Mouse (Mus musculus): ENCODE measurements at regions not wholly inside any gene's neighbourhood (a gene's known extent, or its start where the extent isn't known, plus 50 kb on each side); places are given as distances from the start of the nearest gene placed in this dataset.
A peak's percentile ranks its signal among the peaks of the same experiment; 100 is the strongest.

DNA sequence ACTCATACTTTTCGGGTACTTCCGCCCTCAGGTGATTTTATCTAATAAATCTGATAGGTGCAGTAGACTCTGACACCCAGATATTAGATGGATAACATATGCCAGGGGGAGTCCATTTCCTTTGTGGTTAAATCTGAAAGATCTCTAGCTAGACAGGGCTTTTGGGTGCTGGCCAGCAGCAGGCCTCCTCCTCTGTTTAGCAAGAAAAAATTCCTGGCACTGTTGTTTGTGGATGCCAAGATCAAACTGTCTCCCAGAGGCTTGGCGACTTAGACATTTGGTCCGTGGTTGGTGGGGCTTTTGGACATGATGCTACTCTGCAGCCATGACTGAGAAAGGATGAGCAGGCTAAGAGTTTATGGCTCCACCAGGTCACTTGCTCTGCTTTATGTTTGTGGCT lies 287.5 kb upstream of the Usp25 start:
- Histone ChIP-seq H3K4me1 (ENCODE audit: control insufficient read depth, insufficient read depth, low read length) (no peaks in the 10 kb centered on the region), H3K27ac (ENCODE audit: low read depth, low read length) (no peak overlapping the region), H3K4me2 (no peak overlapping the region), H3K9ac (ENCODE audit: low read depth, low read length) (no peak overlapping the region), H3K9me3 (replicated peaks; ENCODE audit: control insufficient read depth, low read length) (no peaks in the 10 kb centered on the region), H3K27me3 (ENCODE audit: control insufficient read depth, insufficient read depth, low read length) (no peaks in the 10 kb centered on the region), H3K4me3 (ENCODE audit: low read depth, low read length) (no peak overlapping the region), H3K36me3 (ENCODE audit: control insufficient read depth, insufficient read depth, low read length) (no peaks in the 10 kb centered on the region)
- no peak for ATAC-seq (replicated peaks; ENCODE audit: insufficient number of reproducible peaks, low FRiP score, low TSS enrichment)
- WGBS (ENCODE audit: insufficient replicate concordance), result 79% methylated on average over 4 of the region's 4 CpGs

DNA sequence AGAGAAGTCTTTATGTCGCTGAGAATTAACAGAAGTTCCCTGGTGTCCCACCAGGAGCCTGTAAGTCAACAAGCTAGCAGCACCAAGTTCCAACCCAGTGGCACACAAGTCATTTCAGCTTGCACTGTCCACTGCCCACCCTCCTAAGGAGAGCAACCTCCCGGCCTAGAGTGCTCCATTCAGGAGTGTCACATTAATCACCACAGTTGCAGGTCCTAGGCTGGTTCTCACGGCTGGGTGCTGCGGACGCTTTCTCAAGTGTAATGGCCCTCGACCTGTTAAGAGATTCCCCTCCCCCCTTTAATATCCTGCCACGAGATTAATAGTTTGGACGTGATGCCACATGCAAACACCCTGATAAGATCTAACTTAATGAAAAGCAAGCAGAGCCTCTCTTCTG lies 288.2 kb upstream of the Usp25 start:
- Histone ChIP-seq H3K4me2 (no peak overlapping the region), H3K4me1 (ENCODE audit: control insufficient read depth, insufficient read depth, low read length) (no peaks in the 10 kb centered on the region), H3K9ac (ENCODE audit: low read depth, low read length) (no peak overlapping the region), H3K4me3 (ENCODE audit: low read depth, low read length) (no peak overlapping the region), H3K27me3 (ENCODE audit: control insufficient read depth, insufficient read depth, low read length) (no peaks in the 10 kb centered on the region), H3K9me3 (replicated peaks; ENCODE audit: control insufficient read depth, low read length) (no peaks in the 10 kb centered on the region), H3K27ac (ENCODE audit: low read depth, low read length) (no peak overlapping the region), H3K36me3 (ENCODE audit: control insufficient read depth, insufficient read depth, low read length) (no peaks in the 10 kb centered on the region)
- WGBS (ENCODE audit: insufficient replicate concordance), result 61% methylated on average over 8 of the region's 8 CpGs
- no peak for ATAC-seq (replicated peaks; ENCODE audit: insufficient number of reproducible peaks, low FRiP score, low TSS enrichment)

DNA sequence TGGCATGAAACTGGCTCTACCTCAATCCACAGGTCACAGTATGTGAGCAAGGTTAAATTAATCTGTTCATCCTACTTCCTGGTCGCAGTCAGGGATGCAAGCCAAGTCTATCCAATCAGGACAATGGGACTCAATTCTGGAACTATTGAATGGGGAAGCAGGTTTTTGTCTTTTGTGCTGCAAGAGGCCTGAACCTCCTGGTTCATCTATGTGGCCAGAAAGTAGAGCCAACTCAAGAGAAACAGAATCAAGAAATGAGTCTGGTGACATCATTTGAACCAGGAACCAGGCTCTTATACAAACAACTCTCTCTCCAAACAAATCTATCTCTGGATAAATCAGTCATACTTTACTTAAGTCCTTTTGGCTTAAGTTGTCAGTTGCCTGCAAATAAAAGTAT lies 294.7 kb upstream of the Usp25 start:
- H3K4me1 ChIP-seq (ENCODE audit: control insufficient read depth, insufficient read depth, low read length), result no peaks in the 10 kb centered on the region
- ATAC-seq (replicated peaks; ENCODE audit: insufficient number of reproducible peaks, low FRiP score, low TSS enrichment), result no peak
- 89% methylated on average over 1 of the region's 1 CpGs for WGBS (ENCODE audit: insufficient replicate concordance)

DNA sequence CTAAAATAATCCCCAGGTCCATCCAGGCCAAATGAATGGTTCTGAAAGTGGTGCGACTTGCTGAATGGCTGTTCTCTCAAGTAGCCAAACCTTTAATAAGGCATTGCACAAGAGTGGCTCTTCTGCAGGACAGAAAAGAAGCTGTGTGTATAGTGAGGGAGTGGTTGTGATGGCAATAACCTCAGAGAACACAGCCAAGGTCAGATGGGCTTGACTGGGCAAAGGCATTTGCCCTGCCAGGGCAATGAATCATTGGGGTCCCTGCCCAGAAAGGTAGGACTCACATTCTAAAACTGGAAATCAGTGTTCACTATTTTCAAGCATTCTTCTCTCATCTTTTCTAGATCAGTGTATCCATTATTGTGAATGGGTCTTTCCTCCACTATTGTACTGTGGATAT lies 295.4 kb upstream of the Usp25 start:
- 86% methylated on average over 1 of the region's 1 CpGs for WGBS (ENCODE audit: insufficient replicate concordance)
- Histone ChIP-seq H3K36me3 (ENCODE audit: control insufficient read depth, insufficient read depth, low read length) (no peaks in the 10 kb centered on the region), H3K4me1 (ENCODE audit: control insufficient read depth, insufficient read depth, low read length) (no peaks in the 10 kb centered on the region), H3K4me2 (no peak overlapping the region), H3K27me3 (ENCODE audit: control insufficient read depth, insufficient read depth, low read length) (no peaks in the 10 kb centered on the region), H3K4me3 (ENCODE audit: low read depth, low read length) (no peak overlapping the region), H3K27ac (ENCODE audit: low read depth, low read length) (no peak overlapping the region), H3K9ac (ENCODE audit: low read depth, low read length) (no peak overlapping the region), H3K9me3 (replicated peaks; ENCODE audit: control insufficient read depth, low read length) (no peaks in the 10 kb centered on the region)
- ATAC-seq (replicated peaks; ENCODE audit: insufficient number of reproducible peaks, low FRiP score, low TSS enrichment), result no peak

More for the DNA sequence above, 294.7 kb upstream of the Usp25 start:
- H3K4me2 ChIP-seq, result no peak overlapping the region
- H3K4me3 ChIP-seq (ENCODE audit: low read depth, low read length), result no peak overlapping the region
- no peaks in the 10 kb centered on the region for H3K27me3 ChIP-seq (ENCODE audit: control insufficient read depth, insufficient read depth, low read length)
- no peaks in the 10 kb centered on the region for H3K9me3 ChIP-seq (replicated peaks; ENCODE audit: control insufficient read depth, low read length)
- H3K9ac ChIP-seq (ENCODE audit: low read depth, low read length), result no peak overlapping the region
- H3K27ac ChIP-seq (ENCODE audit: low read depth, low read length), result no peak overlapping the region
- H3K36me3 ChIP-seq (ENCODE audit: control insufficient read depth, insufficient read depth, low read length), result no peaks in the 10 kb centered on the region

DNA sequence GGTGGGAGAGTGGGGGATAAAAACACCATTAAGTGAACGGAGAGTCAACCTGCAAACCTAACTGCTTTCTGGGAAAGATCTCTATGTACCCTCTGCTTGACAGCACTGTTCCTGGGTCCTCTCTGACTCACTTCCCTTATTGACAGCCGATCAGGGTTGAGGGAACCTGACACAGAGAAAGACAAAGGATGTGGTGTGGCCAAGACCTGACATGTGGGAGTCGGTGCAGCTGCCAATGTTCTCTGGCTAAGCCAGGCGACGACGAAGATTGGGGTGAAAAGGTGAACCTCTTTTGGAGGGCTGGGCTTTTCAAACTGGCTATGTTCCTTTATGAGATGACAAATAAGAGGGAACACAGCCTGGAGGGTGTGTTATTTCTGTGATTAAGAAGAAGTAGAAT lies 318.6 kb upstream of the Usp25 start:
- H3K9me3 ChIP-seq (replicated peaks; ENCODE audit: control insufficient read depth, low read length), result no peaks in the 10 kb centered on the region
- no peaks in the 10 kb centered on the region for H3K4me1 ChIP-seq (ENCODE audit: control insufficient read depth, insufficient read depth, low read length)
- H3K27ac ChIP-seq (ENCODE audit: low read depth, low read length), result no peak overlapping the region
- 44% methylated on average over 6 of the region's 6 CpGs for WGBS (ENCODE audit: insufficient replicate concordance)
- no peak for ATAC-seq (replicated peaks; ENCODE audit: insufficient number of reproducible peaks, low FRiP score, low TSS enrichment)
- no peaks in the 10 kb centered on the region for H3K27me3 ChIP-seq (ENCODE audit: control insufficient read depth, insufficient read depth, low read length)
- H3K9ac ChIP-seq (ENCODE audit: low read depth, low read length), result no peak overlapping the region
- H3K4me2 ChIP-seq, result no peak overlapping the region
- H3K4me3 ChIP-seq (ENCODE audit: low read depth, low read length), result no peak overlapping the region
- no peaks in the 10 kb centered on the region for H3K36me3 ChIP-seq (ENCODE audit: control insufficient read depth, insufficient read depth, low read length)

DNA sequence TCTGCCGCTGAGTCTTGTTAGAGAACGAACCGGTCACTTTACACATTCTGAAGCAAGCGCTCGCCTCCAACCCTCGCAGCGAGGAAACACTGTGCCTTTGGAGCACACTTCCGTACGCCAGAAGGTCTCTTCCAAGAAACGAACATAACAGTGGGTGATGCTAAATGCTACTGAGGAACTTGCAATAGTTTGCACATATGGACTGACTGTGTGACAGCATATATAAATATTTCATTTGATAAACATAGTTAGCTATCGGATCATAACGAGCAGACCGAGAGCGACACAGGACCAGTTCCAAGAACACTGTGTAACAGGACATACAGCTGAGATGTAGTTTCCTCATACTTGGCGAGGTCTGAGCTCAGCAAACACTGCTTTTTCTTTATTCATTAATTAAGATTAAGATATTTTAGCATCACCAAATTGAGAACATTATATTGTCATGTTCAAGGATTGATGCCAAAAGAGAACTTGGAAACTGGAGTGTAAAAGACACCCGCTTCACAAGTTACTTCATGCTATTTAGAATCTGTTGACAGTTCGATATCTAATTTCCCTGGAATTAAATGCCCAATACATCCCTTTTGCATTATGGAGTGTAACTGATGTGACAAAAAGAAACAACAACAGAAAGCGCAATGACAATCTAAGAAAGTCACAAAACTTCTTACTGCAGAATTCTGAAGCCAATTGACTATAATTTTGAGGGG lies 314.3 kb upstream of the Nrip1 start:
- WGBS (ENCODE audit: insufficient replicate concordance), result 87% methylated on average over 18 of the region's 18 CpGs
- no peak for ATAC-seq (replicated peaks; ENCODE audit: insufficient number of reproducible peaks, low FRiP score, low TSS enrichment)
- Histone ChIP-seq H3K4me2 (no peak overlapping the region), H3K36me3 (ENCODE audit: control insufficient read depth, insufficient read depth, low read length) (no peaks in the 10 kb centered on the region), H3K4me3 (ENCODE audit: low read depth, low read length) (no peak overlapping the region), H3K9me3 (replicated peaks; ENCODE audit: control insufficient read depth, low read length) (no peaks in the 10 kb centered on the region), H3K27ac (ENCODE audit: low read depth, low read length) (no peak overlapping the region), H3K27me3 (ENCODE audit: control insufficient read depth, insufficient read depth, low read length) (no peaks in the 10 kb centered on the region), H3K9ac (ENCODE audit: low read depth, low read length) (no peak overlapping the region), H3K4me1 (ENCODE audit: control insufficient read depth, insufficient read depth, low read length) (no peaks in the 10 kb centered on the region)

DNA sequence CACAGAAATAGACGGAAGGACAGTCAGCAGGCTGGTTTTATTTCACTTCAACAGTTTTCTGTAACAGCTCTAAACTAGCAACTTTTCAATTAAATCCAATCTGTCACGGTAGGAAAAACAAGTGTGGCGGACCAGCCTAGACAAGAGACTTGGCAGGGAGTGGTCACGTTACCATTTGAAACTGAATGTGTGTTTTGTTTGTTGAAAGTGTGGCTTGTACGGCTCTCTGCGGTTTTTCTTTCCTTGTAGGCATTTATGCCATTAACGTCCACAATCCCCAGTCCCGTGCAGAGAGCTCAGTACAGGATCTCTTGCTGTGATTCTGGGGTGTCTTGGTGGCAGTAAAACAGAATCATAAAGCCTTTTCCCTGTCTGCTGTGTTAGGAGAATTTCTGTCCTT lies 311.9 kb upstream of the Nrip1 start:
- no peak overlapping the region for H3K27ac ChIP-seq (ENCODE audit: low read depth, low read length)
- WGBS (ENCODE audit: insufficient replicate concordance), result 71% methylated on average over 8 of the region's 8 CpGs

DNA sequence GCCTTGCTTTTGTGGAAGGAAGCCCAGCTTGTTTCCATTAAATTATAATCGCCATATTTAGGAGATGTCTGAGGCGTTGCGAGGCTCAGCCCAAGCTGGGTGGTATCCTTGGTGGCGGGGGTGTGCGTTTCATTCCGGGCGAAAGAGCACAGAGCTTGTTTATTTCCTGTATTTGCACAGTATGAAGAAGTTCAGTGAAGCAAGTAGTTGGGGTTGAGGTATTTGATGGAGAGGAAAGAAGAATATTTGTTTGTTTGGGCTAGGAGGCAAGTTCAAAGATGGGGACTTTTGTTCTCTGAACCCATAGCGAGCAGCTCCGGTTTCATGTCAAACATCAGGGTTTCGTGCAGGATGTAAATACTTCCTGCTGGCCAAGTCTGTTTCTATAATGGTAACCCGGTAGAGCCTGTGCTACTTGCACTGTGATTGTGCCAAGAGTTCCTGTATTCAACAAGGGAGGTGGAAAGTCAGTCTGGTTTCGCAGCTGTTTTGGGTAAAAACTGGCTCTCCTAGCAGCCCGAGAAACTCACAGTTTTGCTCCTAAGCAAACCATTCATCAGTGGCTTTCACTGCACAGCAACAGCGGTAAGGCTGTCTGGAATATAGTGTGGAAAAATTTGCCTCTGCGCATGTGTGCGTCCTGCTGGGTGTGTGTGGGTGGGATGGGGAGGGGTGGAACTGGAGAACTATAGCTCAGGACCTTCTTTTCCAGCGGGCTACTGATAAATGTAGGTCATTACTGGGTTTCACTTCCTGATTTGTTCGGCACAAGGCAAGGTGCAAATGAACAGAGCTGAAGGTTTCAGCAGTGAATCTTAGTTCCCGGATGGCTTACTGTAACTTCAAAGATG lies 306.7 kb upstream of the Nrip1 start:
- Histone ChIP-seq H3K4me3 (ENCODE audit: low read depth, low read length) (no peak overlapping the region), H3K27ac (ENCODE audit: low read depth, low read length) (0 out of 2 replicates have a peak overlapping the region, but pooled peaks have one; percentile 15), H3K4me2 (peak overlapping the region; percentile 40), H3K36me3 (ENCODE audit: control insufficient read depth, insufficient read depth, low read length) (no peaks in the 10 kb centered on the region), H3K9ac (ENCODE audit: low read depth, low read length) (no peak overlapping the region), H3K27me3 (ENCODE audit: control insufficient read depth, insufficient read depth, low read length) (no peaks in the 10 kb centered on the region), H3K9me3 (replicated peaks; ENCODE audit: control insufficient read depth, low read length) (no peaks in the 10 kb centered on the region), H3K4me1 (ENCODE audit: control insufficient read depth, insufficient read depth, low read length) (no peaks in the 10 kb centered on the region)
- 64% methylated on average over 19 of the region's 19 CpGs for WGBS (ENCODE audit: insufficient replicate concordance)
- no peak for ATAC-seq (replicated peaks; ENCODE audit: insufficient number of reproducible peaks, low FRiP score, low TSS enrichment)

More for the DNA sequence above, 311.9 kb upstream of the Nrip1 start:
- no peaks in the 10 kb centered on the region for H3K9me3 ChIP-seq (replicated peaks; ENCODE audit: control insufficient read depth, low read length)
- H3K4me3 ChIP-seq (ENCODE audit: low read depth, low read length), result no peak overlapping the region
- no peak overlapping the region for H3K4me2 ChIP-seq
- H3K9ac ChIP-seq (ENCODE audit: low read depth, low read length), result no peak overlapping the region
- no peaks in the 10 kb centered on the region for H3K27me3 ChIP-seq (ENCODE audit: control insufficient read depth, insufficient read depth, low read length)
- H3K4me1 ChIP-seq (ENCODE audit: control insufficient read depth, insufficient read depth, low read length), result no peaks in the 10 kb centered on the region
- no peaks in the 10 kb centered on the region for H3K36me3 ChIP-seq (ENCODE audit: control insufficient read depth, insufficient read depth, low read length)
- ATAC-seq (replicated peaks; ENCODE audit: insufficient number of reproducible peaks, low FRiP score, low TSS enrichment), result no peak

All from heart, embryonic 11.5 days (tissue).